Mouse (Mus musculus): ENCODE measurements around the gene Ugcg. TPM values are rescaled to one million over a fixed set of nuclear protein-coding genes. Genes with fewer than 3 reads are reported as not detected.
"Not testable (repeated sequence)": the region's sequence is repeated elsewhere in the genome, so short reads cannot be mapped to it uniquely, and the experiment has no call there.

The Ugcg gene
- polyA plus RNA-seq, 1 experiment from 2014 or later = 9.0 TPM

GRCm38 (mm10) chr4:59254397-59254796 is 65.3 kb downstream of the Ugcg start:
- H3K27ac ChIP-seq = no peak overlapping the region
- no peak overlapping the region for H3K4me3 ChIP-seq
- no peak for DNase-seq (ENCODE audit: low spot score)
- H3K36me3 ChIP-seq = no peaks in the 10 kb centered on the region
- H3K4me1 ChIP-seq (replicated peaks) = 0 out of 2 replicates have a peak, but pooled peaks cover 5% of the 10 kb centered on the region
- no peaks in the 10 kb centered on the region for H3K9me3 ChIP-seq
- H3K27me3 ChIP-seq (ENCODE audit: insufficient read depth, poor library complexity, severe bottlenecking) = no peaks in the 10 kb centered on the region
- WGBS = 87% methylated on average over 6 of the region's 6 CpGs

- no peaks in the 10 kb centered on the region for H3K36me3 ChIP-seq
- no peak overlapping the region for H3K27ac ChIP-seq
- WGBS = 80% methylated on average over 5 of the region's 5 CpGs
- no peaks in the 10 kb centered on the region for H3K9me3 ChIP-seq
- H3K4me3 ChIP-seq = no peak overlapping the region
- 0 out of 2 replicates have a peak, but pooled peaks cover 5% of the 10 kb centered on the region for H3K4me1 ChIP-seq (replicated peaks)
- no peak for DNase-seq (ENCODE audit: low spot score)
- no peaks in the 10 kb centered on the region for H3K27me3 ChIP-seq (ENCODE audit: insufficient read depth, poor library complexity, severe bottlenecking)
Observed at GRCm38 (mm10) chr4:59255988-59256387, 66.9 kb downstream of the Ugcg start.

DNA sequence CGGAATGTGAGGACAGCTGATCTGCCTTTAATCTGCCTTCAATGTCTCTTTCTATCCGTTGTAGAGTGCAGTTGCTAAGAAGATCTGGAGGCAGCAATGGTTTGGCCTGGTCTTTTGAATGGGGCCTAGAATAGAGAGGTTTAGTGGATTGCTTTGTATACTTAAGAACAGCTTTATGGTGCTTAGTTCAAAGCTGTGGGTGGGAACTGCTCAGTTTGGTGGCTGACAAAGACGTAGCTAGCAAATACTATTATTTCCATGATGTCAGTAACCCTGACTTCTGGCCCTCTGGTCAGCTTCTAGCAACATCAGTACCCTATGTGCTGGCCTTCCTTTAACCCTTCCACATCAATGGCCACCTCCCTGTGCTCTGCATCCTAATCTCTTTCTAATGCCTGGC is 68.8 kb downstream of the Ugcg start:
- Histone ChIP-seq H3K27me3 (ENCODE audit: insufficient read depth, poor library complexity, severe bottlenecking) (no peaks in the 10 kb centered on the region), H3K4me1 (replicated peaks) (0 out of 2 replicates have a peak, but pooled peaks cover 3% of the 10 kb centered on the region), H3K27ac (no peak overlapping the region), H3K4me3 (no peak overlapping the region), H3K9me3 (no peaks in the 10 kb centered on the region), H3K36me3 (no peaks in the 10 kb centered on the region)
- DNase-seq (ENCODE audit: low spot score) = no peak
- 68% methylated on average over 3 of the region's 3 CpGs for WGBS

GRCm38 (mm10) chr4:59258771-59259170 is 69.7 kb downstream of the Ugcg start:
- no peak for DNase-seq (ENCODE audit: low spot score)
- no peaks in the 10 kb centered on the region for H3K36me3 ChIP-seq
- no peak overlapping the region for H3K27ac ChIP-seq
- no peak overlapping the region for H3K4me3 ChIP-seq
- no peaks in the 10 kb centered on the region for H3K27me3 ChIP-seq (ENCODE audit: insufficient read depth, poor library complexity, severe bottlenecking)
- H3K9me3 ChIP-seq = no peaks in the 10 kb centered on the region
- WGBS = 82% methylated on average over 2 of the region's 2 CpGs
- 0 out of 2 replicates have a peak, but pooled peaks cover 3% of the 10 kb centered on the region for H3K4me1 ChIP-seq (replicated peaks)

- no peaks in the 10 kb centered on the region for H3K9me3 ChIP-seq
- DNase-seq (ENCODE audit: low spot score) = no peak
- H3K4me1 ChIP-seq (replicated peaks) = 0 out of 2 replicates have a peak, but pooled peaks cover 4% of the 10 kb centered on the region
- no peaks in the 10 kb centered on the region for H3K36me3 ChIP-seq
- H3K27me3 ChIP-seq (ENCODE audit: insufficient read depth, poor library complexity, severe bottlenecking) = no peaks in the 10 kb centered on the region
- WGBS = 86% methylated on average over 1 of the region's 1 CpGs
- no peak overlapping the region for H3K27ac ChIP-seq
- no peak overlapping the region for H3K4me3 ChIP-seq
Observed at GRCm38 (mm10) chr4:59259806-59260205, 70.7 kb downstream of the Ugcg start.

DNA sequence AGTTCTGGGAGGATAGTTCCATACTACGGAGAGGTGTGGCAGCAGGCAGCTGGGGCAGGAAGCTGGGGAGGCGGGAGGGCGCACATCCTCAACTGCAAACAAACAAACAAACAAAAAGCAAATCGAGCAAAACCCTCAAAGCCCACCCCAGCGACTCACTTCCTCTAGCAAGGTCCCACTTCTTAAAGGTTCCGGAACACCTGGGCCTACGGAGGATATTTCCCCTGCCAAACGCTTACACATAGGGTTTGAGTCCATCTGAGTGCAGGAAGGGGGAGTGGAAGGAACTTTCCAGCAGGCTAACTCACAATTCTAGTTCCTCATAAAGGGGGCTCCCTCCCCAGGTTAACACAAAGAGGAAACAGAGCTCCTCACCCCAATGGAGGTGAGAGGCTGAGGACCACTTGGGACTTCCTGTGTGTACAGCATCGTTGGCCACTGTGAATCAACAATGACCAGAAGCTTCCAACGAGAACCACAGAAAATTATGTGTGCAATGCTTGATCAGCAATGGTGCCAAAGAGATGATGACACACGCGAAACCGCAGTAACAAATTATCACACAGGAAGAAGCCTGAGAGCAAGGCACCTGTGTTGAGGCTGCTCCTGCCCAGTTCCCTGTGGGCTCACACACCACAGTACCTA is 71.9 kb downstream of the Ugcg start:
- Histone ChIP-seq H3K27me3 (ENCODE audit: insufficient read depth, poor library complexity, severe bottlenecking) (no peaks in the 10 kb centered on the region), H3K36me3 (no peaks in the 10 kb centered on the region), H3K4me1 (replicated peaks) (0 out of 2 replicates have a peak, but pooled peaks cover 7% of the 10 kb centered on the region), H3K9me3 (no peaks in the 10 kb centered on the region), H3K4me3 (no peak overlapping the region), H3K27ac (no peak overlapping the region)
- no peak for DNase-seq (ENCODE audit: low spot score)
- 87% methylated on average over 13 of the region's 13 CpGs for WGBS

GRCm38 (mm10) chr4:59261582-59261981 is 72.5 kb downstream of the Ugcg start:
- not testable (repeated sequence) for H3K4me3 ChIP-seq; H3K4me1 ChIP-seq (replicated peaks); DNase-seq (ENCODE audit: low spot score); H3K9me3 ChIP-seq; H3K27me3 ChIP-seq (ENCODE audit: insufficient read depth, poor library complexity, severe bottlenecking); H3K27ac ChIP-seq; H3K36me3 ChIP-seq
- WGBS = 91% methylated on average over 10 of the region's 10 CpGs

GRCm38 (mm10) chr4:59262156-59262555 is 73.1 kb downstream of the Ugcg start:
- Histone ChIP-seq H3K4me3 (no peak overlapping the region), H3K27ac (no peak overlapping the region), H3K4me1 (replicated peaks) (0 out of 2 replicates have a peak, but pooled peaks cover 7% of the 10 kb centered on the region), H3K27me3 (ENCODE audit: insufficient read depth, poor library complexity, severe bottlenecking) (no peaks in the 10 kb centered on the region), H3K36me3 (no peaks in the 10 kb centered on the region), H3K9me3 (no peaks in the 10 kb centered on the region)
- no peak for DNase-seq (ENCODE audit: low spot score)
- 73% methylated on average over 6 of the region's 6 CpGs for WGBS

DNA sequence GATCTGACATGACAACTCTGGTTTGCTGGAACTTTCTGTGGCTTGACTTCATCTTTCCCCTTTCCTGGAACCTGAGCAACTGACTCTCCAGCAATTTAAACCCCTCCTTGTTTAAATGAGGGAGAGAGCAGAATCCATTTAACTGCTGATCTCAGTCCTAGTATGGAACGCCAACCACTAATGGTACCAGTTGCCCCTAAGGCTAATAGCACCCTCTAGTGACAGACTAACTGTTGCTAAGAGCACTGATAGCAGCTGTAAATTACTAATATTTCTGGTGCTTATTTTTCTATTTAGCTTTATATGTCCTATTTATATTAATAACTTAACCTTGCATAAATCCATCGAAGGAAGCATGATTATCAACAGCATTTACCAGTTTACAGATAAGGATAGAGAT is 74.4 kb downstream of the Ugcg start:
- Histone ChIP-seq H3K4me1 (replicated peaks) (0 out of 2 replicates have a peak, but pooled peaks cover 7% of the 10 kb centered on the region), H3K27ac (no peak overlapping the region), H3K36me3 (no peaks in the 10 kb centered on the region), H3K4me3 (no peak overlapping the region), H3K9me3 (no peaks in the 10 kb centered on the region), H3K27me3 (ENCODE audit: insufficient read depth, poor library complexity, severe bottlenecking) (no peaks in the 10 kb centered on the region)
- no peak for DNase-seq (ENCODE audit: low spot score)
- 94% methylated on average over 2 of the region's 2 CpGs for WGBS

- Histone ChIP-seq H3K27me3 (ENCODE audit: insufficient read depth, poor library complexity, severe bottlenecking) (no peaks in the 10 kb centered on the region), H3K4me3 (no peak overlapping the region), H3K27ac (no peak overlapping the region), H3K4me1 (replicated peaks) (0 out of 2 replicates have a peak, but pooled peaks cover 7% of the 10 kb centered on the region), H3K9me3 (peaks cover 4% of the 10 kb centered on the region; the same call in 1 of the 2 replicates), H3K36me3 (no peaks in the 10 kb centered on the region)
- WGBS = 89% methylated on average over 7 of the region's 7 CpGs
- DNase-seq (ENCODE audit: low spot score) = no peak
Observed at GRCm38 (mm10) chr4:59264611-59265095, 75.6 kb downstream of the Ugcg start.

DNA sequence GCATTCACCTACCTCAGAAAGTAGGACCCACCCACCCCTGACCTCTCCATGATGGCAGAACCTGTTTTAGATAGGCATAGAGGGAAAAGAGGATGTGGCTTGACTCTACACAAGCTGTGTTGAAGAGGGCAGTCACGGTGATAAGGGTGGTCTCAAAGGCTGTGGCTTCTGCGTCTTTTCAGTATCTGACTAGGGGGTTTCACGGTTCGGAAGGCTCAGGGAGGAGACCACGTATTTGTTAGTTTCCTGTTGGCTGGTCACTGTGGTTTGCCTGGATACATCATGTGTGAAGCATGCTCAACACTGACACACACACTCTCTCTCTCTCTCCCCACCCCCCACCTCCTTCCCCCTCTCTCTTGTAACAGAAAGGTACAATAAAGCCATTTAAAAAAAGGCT is 76.1 kb downstream of the Ugcg start:
- DNase-seq (ENCODE audit: low spot score) = no peak
- 78% methylated on average over 5 of the region's 5 CpGs for WGBS
- Histone ChIP-seq H3K27ac (no peak overlapping the region), H3K4me1 (replicated peaks) (0 out of 2 replicates have a peak, but pooled peaks cover 7% of the 10 kb centered on the region), H3K9me3 (peaks cover 9% of the 10 kb centered on the region; the same call in 1 of the 2 replicates), H3K27me3 (ENCODE audit: insufficient read depth, poor library complexity, severe bottlenecking) (no peaks in the 10 kb centered on the region), H3K4me3 (no peak overlapping the region), H3K36me3 (no peaks in the 10 kb centered on the region)

DNA sequence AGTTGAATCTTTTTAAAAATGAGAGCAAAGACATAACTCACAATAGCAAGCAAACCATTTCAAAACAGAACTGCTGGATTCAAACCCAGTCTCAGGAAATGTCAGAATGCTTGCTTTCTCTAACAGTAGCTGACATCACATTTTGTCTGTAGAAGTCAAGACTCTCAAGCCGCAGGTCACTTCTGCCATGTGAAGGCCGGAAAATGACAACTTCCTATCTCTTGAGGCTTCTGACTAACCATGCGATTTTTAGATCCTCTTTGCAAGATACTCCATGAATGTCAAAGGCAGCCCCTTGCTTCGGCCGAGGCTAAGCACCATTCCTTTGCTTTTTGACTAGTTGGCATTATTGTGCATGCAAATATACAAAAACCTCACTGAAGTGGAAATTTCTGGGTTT is 76.6 kb downstream of the Ugcg start:
- DNase-seq (ENCODE audit: low spot score) = no peak
- no peaks in the 10 kb centered on the region for H3K27me3 ChIP-seq (ENCODE audit: insufficient read depth, poor library complexity, severe bottlenecking)
- H3K27ac ChIP-seq = no peak overlapping the region
- no peaks in the 10 kb centered on the region for H3K36me3 ChIP-seq
- WGBS = 93% methylated on average over 5 of the region's 5 CpGs
- peaks cover 9% of the 10 kb centered on the region; the same call in 1 of the 2 replicates for H3K9me3 ChIP-seq
- H3K4me3 ChIP-seq = no peak overlapping the region
- H3K4me1 ChIP-seq (replicated peaks) = 0 out of 2 replicates have a peak, but pooled peaks cover 7% of the 10 kb centered on the region

Measured in hindbrain, embryonic 10.5 days (tissue).